Mouse (Mus musculus): Measurements from ENCODE around the gene Nacad. TPM values are rescaled to one million over a fixed set of nuclear protein-coding genes. Genes with fewer than 3 reads are reported as not detected.
A peak's percentile ranks its signal among the peaks of the same experiment; 100 is the strongest.

The Nacad gene
- polyA plus RNA-seq, 1 experiment from 2014 or later = 20.0 TPM

- H3K27me3 ChIP-seq = no peaks in the 10 kb centered on the region
- no peak for TF ChIP-seq CTCF (IDR thresholded peaks at IDR 0.05)
- in situ Hi-C loops (cut with MboI; ENCODE audit: low pct_unique_long_range_greater_than_20kb) = no loop called here
- ChIA-PET CTCF (interaction anchor here (0.9 to 2.2 kb wide), 3 partner anchors 11 to 100 kb away, joined by 3 to 6 read pairs (median 5); no protein-coding TSS in a partner anchor), POLR2A (interaction anchor here (1.4 kb wide), 1 partner anchor 12 kb away, joined by 5 read pairs; no protein-coding TSS in a partner anchor)
- peak; percentile 76 for ATAC-seq
- DNase-seq (ENCODE audit: low read depth, low spot score) = no peak
These were observed 22.7 kb upstream of the Nacad start for GRCm38 (mm10) chr11:6628568-6628967.

- no peak for TF ChIP-seq CTCF (IDR thresholded peaks at IDR 0.05)
- POLR2A ChIA-PET = interaction anchor here (1.4 kb wide), 1 partner anchor 11 kb away, joined by 5 read pairs; no protein-coding TSS in a partner anchor
- ATAC-seq = no peak
- in situ Hi-C loops (cut with MboI; ENCODE audit: low pct_unique_long_range_greater_than_20kb) = no loop called here
- CTCF ChIA-PET = interaction anchor here (0.9 to 2.2 kb wide), 3 partner anchors 10 to 99 kb away, joined by 3 to 6 read pairs (median 5); no protein-coding TSS in a partner anchor
- no peaks in the 10 kb centered on the region for H3K27me3 ChIP-seq
- no peak for DNase-seq (ENCODE audit: low read depth, low spot score)
These were observed 21.9 kb upstream of the Nacad start for GRCm38 (mm10) chr11:6627731-6628130.

GRCm38 (mm10) chr11:6626388-6626772, 20.5 kb upstream of the Nacad start:
- ATAC-seq = no peak
- TF ChIP-seq CTCF (IDR thresholded peaks at IDR 0.05) = no peak
- in situ Hi-C loops (cut with MboI; ENCODE audit: low pct_unique_long_range_greater_than_20kb) = no loop called here
- ChIA-PET POLR2A (interaction anchor here (1.0 kb wide), 1 partner anchor 62 kb away, joined by 3 read pairs; no protein-coding TSS in a partner anchor), CTCF (no interaction called here)
- H3K27me3 ChIP-seq = no peaks in the 10 kb centered on the region
- DNase-seq (ENCODE audit: low read depth, low spot score) = no peak

- TF ChIP-seq CTCF (IDR thresholded peaks at IDR 0.05) = no peak
- peak; percentile 89 for ATAC-seq
- POLR2A ChIA-PET = interaction anchor here (0.6 to 1.6 kb wide), 2 partner anchors 19 to 156 kb away, joined by 4 to 6 read pairs; partner anchors contain the start of gene Nacad
- peak; percentile 61 for DNase-seq (ENCODE audit: low read depth, low spot score)
- in situ Hi-C loops (cut with MboI; ENCODE audit: low pct_unique_long_range_greater_than_20kb) = no loop called here
- H3K27me3 ChIP-seq = no peaks in the 10 kb centered on the region
- CTCF ChIA-PET = no interaction called here
These were observed 19.9 kb upstream of the Nacad start, which contains the start of gene Tbrg4 for GRCm38 (mm10) chr11:6625478-6626387. Tbrg4 (minus strand) TSS chr11:6626067.

- in situ Hi-C loops (cut with MboI; ENCODE audit: low pct_unique_long_range_greater_than_20kb) = no loop called here
- no peak for DNase-seq (ENCODE audit: low read depth, low spot score)
- CTCF ChIA-PET = interaction anchor here (0.8 to 1.2 kb wide), 2 partner anchors 9 to 18 kb away, joined by 3 read pairs; no protein-coding TSS in a partner anchor
- no peak for TF ChIP-seq CTCF (IDR thresholded peaks at IDR 0.05)
- ATAC-seq = no peak
- no peaks in the 10 kb centered on the region for H3K27me3 ChIP-seq
- POLR2A ChIA-PET = interaction anchor here (0.6 to 1.6 kb wide), 3 partner anchors 18 to 155 kb away, joined by 3 to 6 read pairs (median 4); partner anchors contain the start of gene Nacad
These were observed 18.9 kb upstream of the Nacad start for GRCm38 (mm10) chr11:6624619-6625382.

- ChIA-PET POLR2A (interaction anchor here (0.6 kb wide), 1 partner anchor 35 kb away, joined by 3 read pairs; no protein-coding TSS in a partner anchor), CTCF (no interaction called here)
- DNase-seq (ENCODE audit: low read depth, low spot score) (no peak), ATAC-seq (no peak)
- in situ Hi-C loops (cut with MboI; ENCODE audit: low pct_unique_long_range_greater_than_20kb) = no loop called here
- no peaks in the 10 kb centered on the region for H3K27me3 ChIP-seq
- no peak for TF ChIP-seq CTCF (IDR thresholded peaks at IDR 0.05)
These were observed 17.9 kb upstream of the Nacad start for GRCm38 (mm10) chr11:6623704-6624103.

- ATAC-seq = no peak
- in situ Hi-C loops (cut with MboI; ENCODE audit: low pct_unique_long_range_greater_than_20kb) = no loop called here
- POLR2A ChIA-PET = interaction anchor here (0.9 to 1.4 kb wide), 4 partner anchors 8 to 144 kb away, joined by 3 to 6 read pairs (median 3); no protein-coding TSS in a partner anchor
- H3K27me3 ChIP-seq = no peaks in the 10 kb centered on the region
- CTCF ChIA-PET = interaction anchor here (0.8 kb wide), 3 partner anchors 9 to 23 kb away, joined by 3 to 4 read pairs (median 3); partner anchors contain the start of gene Nacad
- TF ChIP-seq CTCF (IDR thresholded peaks at IDR 0.05) = no peak
- no peak for DNase-seq (ENCODE audit: low read depth, low spot score)
These were observed 9.7 kb upstream of the Nacad start for GRCm38 (mm10) chr11:6615250-6616205.

- in situ Hi-C loops (cut with MboI; ENCODE audit: low pct_unique_long_range_greater_than_20kb) = no loop called here
- TF ChIP-seq CTCF (IDR thresholded peaks at IDR 0.05) = no peak
- no peaks in the 10 kb centered on the region for H3K27me3 ChIP-seq
- POLR2A ChIA-PET = interaction anchor here (1.6 to 1.7 kb wide), 2 partner anchors 14 to 16 kb away, joined by 4 read pairs; no protein-coding TSS in a partner anchor
- CTCF ChIA-PET = interaction anchor here (1.0 to 1.6 kb wide), 2 partner anchors 11 to 16 kb away, joined by 3 to 4 read pairs; no protein-coding TSS in a partner anchor
- DNase-seq (ENCODE audit: low read depth, low spot score) (no peak), ATAC-seq (peak; percentile 18)
These were observed 802 bp downstream of the Nacad start for GRCm38 (mm10) chr11:6605021-6605481.

- TF ChIP-seq CTCF (IDR thresholded peaks at IDR 0.05) = no peak
- CTCF ChIA-PET = interaction anchor here (1.0 to 1.6 kb wide), 3 partner anchors 12 to 140 kb away, joined by 3 to 4 read pairs (median 3); no protein-coding TSS in a partner anchor
- DNase-seq (ENCODE audit: low read depth, low spot score) = no peak
- ATAC-seq = no peak
- POLR2A ChIA-PET = interaction anchor here (1.6 kb wide), 1 partner anchor 14 kb away, joined by 4 read pairs; no protein-coding TSS in a partner anchor
- in situ Hi-C loops (cut with MboI; ENCODE audit: low pct_unique_long_range_greater_than_20kb) = no loop called here
- no peaks in the 10 kb centered on the region for H3K27me3 ChIP-seq
These were observed 1.3 kb downstream of the Nacad start for GRCm38 (mm10) chr11:6604604-6604936.
